Mouse (Mus musculus): ENCODE measurements at regions not wholly inside any gene's neighbourhood (a gene's known extent, or its start where the extent isn't known, plus 50 kb on each side); places are given as distances from the start of the nearest gene placed in this dataset.

DNA sequence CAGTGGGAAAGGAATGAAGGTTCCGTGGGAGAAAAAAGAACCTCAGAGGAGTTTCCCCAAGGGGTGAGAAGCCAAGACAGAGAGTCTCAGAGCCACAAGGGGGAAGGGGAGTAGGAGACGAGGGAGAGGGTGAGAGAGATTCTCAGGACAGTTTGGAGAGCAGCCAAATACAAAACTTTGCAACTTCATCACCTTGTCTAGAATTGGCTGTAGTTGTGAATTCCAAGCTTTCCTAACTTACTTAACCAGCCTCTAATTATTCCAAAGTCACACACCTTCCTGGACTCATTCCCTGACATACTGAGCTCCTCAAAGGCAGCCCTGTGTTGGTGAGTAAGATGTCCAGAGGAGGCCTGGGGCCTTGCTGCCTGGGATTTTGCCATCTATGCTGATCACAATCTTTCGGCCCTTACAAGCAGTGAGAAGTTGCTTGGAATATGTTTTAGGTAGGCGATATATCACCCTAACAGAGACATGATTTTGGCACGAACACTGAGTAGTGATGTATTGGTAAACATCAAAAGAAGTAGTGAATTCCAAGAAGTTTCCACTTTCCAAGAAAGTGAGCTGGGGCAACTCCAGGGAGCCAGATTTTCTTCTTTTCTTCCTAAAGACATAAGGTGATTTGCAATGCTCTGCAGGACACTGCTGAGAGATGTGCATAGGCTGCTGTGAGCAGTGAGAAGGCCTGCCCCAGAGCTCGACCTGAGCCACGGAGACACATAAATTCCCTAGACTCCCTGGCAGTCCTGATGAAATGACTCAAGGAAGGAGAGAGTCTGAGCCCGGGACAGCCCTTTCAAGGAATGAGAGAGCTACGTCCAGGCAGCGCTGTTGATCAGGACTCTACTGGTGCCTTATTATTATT, 106.2 kb upstream of the Slc1a3 start:
- TF ChIP-seq CTCF (IDR thresholded peaks at IDR 0.05; ENCODE audit: borderline replicate concordance, extremely low read depth, insufficient read depth, insufficient read length) = no peak
- no peak for TF ChIP-seq POLR2A (IDR thresholded peaks at IDR 0.05; ENCODE audit: borderline replicate concordance, extremely low read depth, insufficient read depth, insufficient read length, poor library complexity, severe bottlenecking)
